Mouse (Mus musculus) spleen, adult 2 months (tissue): Measurements from ENCODE around the gene Best3. TPM values are rescaled to one million over a fixed set of nuclear protein-coding genes. Genes with fewer than 3 reads are reported as not detected.

Experiments
- DNase-seq, 2 experiments: peaks; one replicate each; pipeline versions ENCODE4 v3.0.0 to v3.0.0-alpha.2; 2012 to 2021; ENCODE audit warnings: low spot score in 2 of 2, low read depth in 1 of 2
- H3K27ac ChIP-seq: fragments of 200-500 bp; 2 replicates; pipeline ENCODE4 v1.5.1; 2012; ENCODE audit warnings: low read length, inconsistent platforms; ENCODE audit not compliant: insufficient read depth
- H3K27me3 ChIP-seq: fragments of 200-500 bp; 2 replicates; pipeline ENCODE4 v1.6.1; 2012; ENCODE audit warnings: mild to moderate bottlenecking, moderate library complexity, low read length, inconsistent platforms; ENCODE audit not compliant: control insufficient read depth, insufficient read depth
- H3K36me3 ChIP-seq: fragments of 200-500 bp; 2 replicates; pipeline ENCODE4 v1.6.1; 2012; ENCODE audit warnings: mild to moderate bottlenecking, low read length, inconsistent platforms; ENCODE audit not compliant: control insufficient read depth, insufficient read depth
- H3K4me1 ChIP-seq: fragments of 200-500 bp; 2 replicates; pipeline ENCODE4 v1.6.1; 2011; ENCODE audit warnings: inconsistent platforms; ENCODE audit not compliant: control insufficient read depth, insufficient read depth, insufficient read length
- H3K4me3 ChIP-seq: fragments of 200-500 bp; 2 replicates; pipeline ENCODE4 v1.5.1; 2011; ENCODE audit warnings: mild to moderate bottlenecking, inconsistent platforms; ENCODE audit not compliant: insufficient read depth, insufficient read length; ENCODE audit errors: extremely low read depth
- CTCF ChIP-seq: fragments of 200-500 bp; IDR thresholded peaks from 2 replicates; pipeline ENCODE4 v1.5.1; 2011; ENCODE audit warnings: mild to moderate bottlenecking, inconsistent platforms; ENCODE audit not compliant: insufficient read depth, insufficient read length, insufficient replicate concordance; ENCODE audit errors: extremely low read depth
- POLR2A ChIP-seq: fragments of 200-500 bp; IDR thresholded peaks from 2 replicates; pipeline ENCODE4 v1.6.1; 2011; ENCODE audit warnings: low read depth, low read length, inconsistent platforms
- WGBS: fragments of 180-500 bp; shearing (Covaris S2); methylation state at CpG from one replicate; pipeline ENCODE4 v1.1.7; 2018; 5-methylcytosine and 5-hydroxymethylcytosine counted together
- polyA plus RNA-seq: library from polyadenylated mRNA; depleted of rRNA; stranded (reverse); fragments of >200 nt; gene quantifications from 2 replicates; pipeline ENCODE4 v1.2.3, GENCODE M21; 2012

The Best3 gene
- polyA plus RNA-seq, 1 experiment, result 0.09 TPM

DNA sequence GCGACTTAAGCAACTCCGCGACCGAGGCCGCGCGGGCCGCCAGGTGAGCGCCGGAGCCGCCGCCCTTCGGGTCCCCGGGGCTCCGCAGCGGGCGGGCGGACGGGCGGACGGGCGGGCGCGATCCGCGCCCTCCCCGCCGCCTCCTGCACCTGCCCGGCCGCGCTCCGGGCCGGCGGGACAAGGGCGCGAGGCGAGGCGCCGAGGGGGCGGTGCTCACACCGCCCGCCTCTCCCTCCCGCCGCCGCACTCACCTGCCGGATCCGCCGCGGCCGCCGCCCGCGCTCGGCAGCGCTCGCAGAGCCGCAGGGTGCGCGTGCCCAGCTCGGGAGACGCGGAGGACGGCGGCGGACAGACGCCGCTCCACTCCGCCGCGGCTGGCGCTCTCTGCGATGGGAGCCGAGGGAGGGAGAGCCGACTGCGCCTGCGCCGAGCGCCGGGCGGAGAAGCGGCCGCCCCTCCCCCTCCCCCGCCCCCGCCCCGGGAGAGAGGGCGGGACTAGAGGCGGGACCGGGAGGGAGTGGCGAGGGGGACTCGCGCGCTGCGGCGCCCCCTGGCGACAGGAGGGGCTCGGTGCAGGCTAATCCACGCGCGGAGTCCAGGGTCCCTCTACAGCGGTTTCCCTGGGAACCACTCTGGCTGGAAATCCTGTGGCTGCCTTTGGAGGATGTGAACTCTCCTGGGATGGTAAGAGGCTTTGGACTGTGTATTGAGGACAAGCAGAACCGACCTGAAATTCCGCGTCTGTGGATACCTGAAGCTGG lies 35.9 kb upstream of the Best3 start, which contains the start of gene Rab3ip:
Gene Rab3ip (minus strand): TSS at position 761 of the 761 bp plus-strand sequence.
- peak; percentile 70 to 88 for DNase-seq
- WGBS, result 1% methylated on average over 78 of the region's 103 CpGs
- H3K4me1 ChIP-seq, result peaks cover 3% of the 10 kb centered on the region
- no peaks in the 10 kb centered on the region for H3K36me3 ChIP-seq
- peak within 1 kb of the TSS; percentile 86 for H3K27ac ChIP-seq
- no peaks in the 10 kb centered on the region for H3K27me3 ChIP-seq
- H3K4me3 ChIP-seq, result peak within 1 kb of the TSS; percentile 86
- TF ChIP-seq CTCF (peak; percentile 93), POLR2A (peak; percentile 83)

DNA sequence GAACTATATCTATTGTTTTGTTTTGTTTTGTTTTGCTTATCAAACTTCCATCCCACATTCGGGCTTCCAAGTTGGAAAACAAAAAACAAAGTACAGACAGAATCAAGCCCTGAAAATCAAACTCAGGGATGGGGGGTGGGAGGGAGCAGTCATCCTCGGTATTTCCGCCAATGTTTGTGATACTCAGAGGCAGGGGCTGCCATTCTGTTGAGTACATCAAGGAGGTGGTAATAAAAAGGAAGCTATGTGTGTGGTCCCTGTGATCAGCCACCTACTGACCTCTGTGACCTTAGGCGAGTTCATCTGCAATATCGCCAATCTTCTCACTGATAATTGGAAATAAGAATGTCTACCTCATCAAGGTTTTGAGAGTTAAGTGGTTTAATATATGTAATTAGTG lies 35.2 kb upstream of the Best3 start:
- Histone ChIP-seq H3K27me3 (no peaks in the 10 kb centered on the region), H3K36me3 (no peaks in the 10 kb centered on the region), H3K4me3 (peak overlapping the region; percentile 86), H3K4me1 (peaks cover 3% of the 10 kb centered on the region), H3K27ac (no peak overlapping the region)
- WGBS, result 19% methylated on average over 5 of the region's 5 CpGs
- TF ChIP-seq POLR2A (no peak), CTCF (no peak)
- no peak for DNase-seq

DNA sequence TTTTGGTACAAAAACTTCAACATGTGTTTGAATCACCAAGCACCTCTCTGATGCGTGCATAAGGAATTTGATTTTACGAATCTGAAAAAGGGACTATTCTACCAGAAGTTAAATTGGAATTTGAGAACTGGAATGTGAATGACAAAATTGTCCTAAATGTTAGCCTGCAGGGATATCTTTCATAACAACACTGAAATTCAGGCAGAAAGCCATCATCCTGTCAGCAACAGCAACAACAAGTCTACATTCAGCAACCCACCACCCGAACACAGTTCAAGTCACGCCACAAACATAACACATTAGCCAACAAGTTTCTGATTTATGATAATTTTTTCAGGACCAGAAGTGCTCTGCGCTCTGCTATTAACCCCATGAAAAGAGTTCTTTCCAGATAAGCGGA lies 30.9 kb upstream of the Best3 start:
- WGBS, result 96% methylated on average over 6 of the region's 6 CpGs
- H3K27me3 ChIP-seq, result no peaks in the 10 kb centered on the region
- TF ChIP-seq CTCF (no peak), POLR2A (no peak)
- H3K36me3 ChIP-seq, result no peaks in the 10 kb centered on the region
- no peak for DNase-seq
- no peak overlapping the region for H3K4me3 ChIP-seq
- peaks cover 3% of the 10 kb centered on the region for H3K4me1 ChIP-seq
- H3K27ac ChIP-seq, result no peak overlapping the region

DNA sequence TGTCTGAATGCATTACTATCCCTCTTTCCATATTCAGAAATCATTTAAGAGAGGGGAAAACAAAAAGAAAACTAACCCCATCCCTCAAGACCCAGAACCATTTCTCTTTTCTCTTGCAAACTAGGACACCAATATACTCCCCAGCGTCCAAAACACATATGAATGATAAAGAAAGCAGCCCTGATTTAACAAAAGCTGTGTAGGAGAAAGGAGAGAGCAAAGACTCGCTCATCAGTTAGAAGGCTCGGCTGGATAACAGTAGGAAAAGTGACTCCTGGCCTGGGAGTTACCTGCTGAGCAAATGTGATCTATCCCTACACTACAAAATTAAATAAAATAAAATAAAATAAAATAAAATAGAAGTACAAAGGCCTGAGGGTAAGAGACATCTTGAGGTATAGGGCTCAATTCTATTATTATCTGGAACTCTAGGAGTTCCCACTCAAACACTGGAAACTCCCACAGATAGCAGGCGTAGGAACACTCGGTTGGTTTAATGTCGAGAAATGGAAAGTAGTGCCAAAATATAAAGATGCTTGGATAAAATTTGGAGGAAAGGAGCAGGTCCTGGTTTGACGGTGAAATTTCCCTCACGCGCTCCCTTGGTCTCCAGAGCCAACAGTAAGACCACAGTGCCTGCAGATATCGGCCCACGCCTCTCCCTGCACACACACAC lies 29.5 kb upstream of the Best3 start:
- no peak overlapping the region for H3K27ac ChIP-seq
- no peaks in the 10 kb centered on the region for H3K36me3 ChIP-seq
- H3K4me1 ChIP-seq, result no peaks in the 10 kb centered on the region
- WGBS, result 94% methylated on average over 11 of the region's 11 CpGs
- H3K4me3 ChIP-seq, result no peak overlapping the region
- TF ChIP-seq POLR2A (no peak), CTCF (no peak)
- DNase-seq, result no peak
- H3K27me3 ChIP-seq, result no peaks in the 10 kb centered on the region

DNA sequence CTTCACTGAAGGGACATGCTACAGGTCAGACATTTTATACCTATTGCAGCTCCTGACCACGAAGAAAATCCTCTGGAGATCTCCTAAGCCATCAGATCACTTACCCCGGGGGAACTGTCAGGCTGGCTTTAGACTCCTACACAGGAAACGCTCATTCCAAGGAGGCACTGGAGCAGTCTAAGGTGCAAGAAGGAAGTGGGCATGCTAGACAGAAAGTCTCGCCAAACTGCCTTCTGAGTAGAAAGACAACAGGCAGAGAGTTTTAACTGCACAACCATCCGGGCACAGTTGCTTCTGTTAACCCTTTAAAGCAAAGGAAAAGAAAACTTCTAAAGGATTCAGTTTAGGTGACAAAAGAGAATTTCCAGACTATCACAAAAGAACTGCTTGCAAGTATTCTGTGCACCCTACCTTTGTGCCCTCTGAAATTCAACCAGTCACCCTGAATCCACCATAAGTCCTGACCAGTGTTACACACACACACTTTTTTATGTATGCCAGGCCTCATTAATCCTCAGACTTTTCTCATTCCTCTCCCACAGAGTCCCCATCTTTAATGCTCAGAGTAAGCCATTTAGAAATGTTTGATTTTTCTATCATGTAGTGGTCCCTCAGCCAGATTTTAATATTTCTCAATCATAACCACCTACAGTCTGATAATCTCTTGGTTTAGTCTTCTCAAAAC lies 28.1 kb upstream of the Best3 start:
- Histone ChIP-seq H3K27ac (no peak overlapping the region), H3K4me1 (no peaks in the 10 kb centered on the region), H3K36me3 (no peaks in the 10 kb centered on the region), H3K27me3 (no peaks in the 10 kb centered on the region), H3K4me3 (no peak overlapping the region)
- TF ChIP-seq CTCF, result no peak
- TF ChIP-seq POLR2A, result no peak
- WGBS, result 20% methylated on average over 5 of the region's 5 CpGs
- DNase-seq, result no peak

DNA sequence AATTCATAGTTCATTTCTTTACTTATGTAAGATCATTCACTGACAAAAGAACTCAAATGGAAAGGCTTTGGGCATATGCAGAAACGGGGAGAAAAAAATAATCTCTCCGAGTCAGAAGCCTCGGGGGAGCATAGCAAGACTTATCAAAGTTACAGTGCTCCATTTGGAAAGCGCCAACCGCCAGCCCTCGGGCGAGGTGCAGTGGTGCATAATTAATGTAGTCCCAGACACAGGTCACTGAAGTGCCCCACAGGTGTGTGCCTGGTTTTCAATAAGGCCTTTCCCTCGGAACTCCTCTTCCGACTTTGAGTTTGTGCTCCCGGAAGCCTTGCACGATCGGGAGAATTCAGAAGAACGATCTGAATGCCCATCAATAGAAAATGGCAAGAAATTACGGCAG lies 24.0 kb upstream of the Best3 start:
- no peak overlapping the region for H3K27ac ChIP-seq
- H3K4me1 ChIP-seq, result no peaks in the 10 kb centered on the region
- H3K27me3 ChIP-seq, result no peaks in the 10 kb centered on the region
- TF ChIP-seq CTCF, result no peak
- no peak for TF ChIP-seq POLR2A
- WGBS, result 92% methylated on average over 14 of the region's 14 CpGs
- no peaks in the 10 kb centered on the region for H3K36me3 ChIP-seq
- DNase-seq, result no peak
- no peak overlapping the region for H3K4me3 ChIP-seq
